Mouse (Mus musculus) macrophage (primary cell): ENCODE results near the gene Mad1l1. TPM values are rescaled to one million over a fixed set of nuclear protein-coding genes. Genes with fewer than 3 reads are reported as not detected.

Experiments
- H3K27ac ChIP-seq: fragments of 350-480 bp; formaldehyde crosslinking; 2 replicates; pipeline ENCODE4 v1.9.0; 2021
- H3K36me3 ChIP-seq: fragments of 350-480 bp; formaldehyde crosslinking; 2 replicates; pipeline ENCODE4 v1.9.0; 2021; ENCODE audit errors: inconsistent target
- H3K4me3 ChIP-seq: fragments of 350-480 bp; formaldehyde crosslinking; 2 replicates; pipeline ENCODE4 v1.9.0; 2021; ENCODE audit errors: inconsistent target
- H3K79me2 ChIP-seq: fragments of 350-480 bp; formaldehyde crosslinking; 2 replicates; pipeline ENCODE4 v1.9.0; 2021; ENCODE audit errors: inconsistent target
- WGBS: methylation state at CpG from one replicate; pipeline ENCODE4 v1.1.7; 2026; ENCODE audit warnings: inconsistent platforms; ENCODE audit not compliant: missing documents; 5-methylcytosine and 5-hydroxymethylcytosine counted together
- polyA plus RNA-seq: library from polyadenylated mRNA; stranded (reverse); fragments of 250-400 nt; gene quantifications from 3 replicates; pipeline ENCODE4 v1.2.4, GENCODE M21; 2018; ENCODE audit warnings: inconsistent platforms

The Mad1l1 gene
- polyA plus RNA-seq, 1 experiment from 2014 or later = 15.3 TPM

DNA sequence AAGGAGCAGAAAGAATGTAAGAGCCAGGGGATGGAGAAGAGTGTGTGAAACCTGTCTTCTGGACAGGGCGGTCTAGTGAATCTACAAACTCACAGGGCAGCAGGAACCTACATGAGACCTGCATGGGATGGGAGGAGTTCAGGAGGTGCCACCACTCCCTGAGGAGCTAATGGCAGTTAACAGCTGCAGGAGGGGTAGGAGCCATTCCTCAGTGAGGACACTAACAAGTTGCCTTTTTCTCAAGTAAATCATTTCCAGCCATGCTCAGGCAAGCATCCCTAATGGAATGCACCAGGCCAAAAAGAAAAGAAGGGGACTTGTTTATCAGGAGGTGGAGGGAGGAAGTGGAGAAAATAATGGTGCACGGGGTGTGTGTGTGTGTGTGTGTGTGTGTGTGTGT is 95.5 kb downstream of the Mad1l1 start:
- Histone ChIP-seq H3K79me2 (no peaks in the 10 kb centered on the region), H3K36me3 (no peaks in the 10 kb centered on the region), H3K27ac (no peak overlapping the region), H3K4me3 (no peak overlapping the region)
- 100% methylated on average over 1 of the region's 2 CpGs for WGBS

- Histone ChIP-seq H3K79me2 (no peaks in the 10 kb centered on the region), H3K4me3 (no peak overlapping the region), H3K36me3 (no peaks in the 10 kb centered on the region), H3K27ac (no peak overlapping the region; the same call in 1 of the 2 replicates)
- 16% methylated on average over 2 of the region's 2 CpGs for WGBS
Measured at GRCm38 (mm10) chr5:140225103-140225502, 96.2 kb downstream of the Mad1l1 start.

- 95% methylated on average over 18 of the region's 20 CpGs for WGBS
- H3K36me3 ChIP-seq = no peaks in the 10 kb centered on the region
- no peaks in the 10 kb centered on the region for H3K79me2 ChIP-seq
- H3K27ac ChIP-seq = no peak overlapping the region
- no peak overlapping the region for H3K4me3 ChIP-seq
Measured at GRCm38 (mm10) chr5:140223070-140224053, 98.0 kb downstream of the Mad1l1 start.

DNA sequence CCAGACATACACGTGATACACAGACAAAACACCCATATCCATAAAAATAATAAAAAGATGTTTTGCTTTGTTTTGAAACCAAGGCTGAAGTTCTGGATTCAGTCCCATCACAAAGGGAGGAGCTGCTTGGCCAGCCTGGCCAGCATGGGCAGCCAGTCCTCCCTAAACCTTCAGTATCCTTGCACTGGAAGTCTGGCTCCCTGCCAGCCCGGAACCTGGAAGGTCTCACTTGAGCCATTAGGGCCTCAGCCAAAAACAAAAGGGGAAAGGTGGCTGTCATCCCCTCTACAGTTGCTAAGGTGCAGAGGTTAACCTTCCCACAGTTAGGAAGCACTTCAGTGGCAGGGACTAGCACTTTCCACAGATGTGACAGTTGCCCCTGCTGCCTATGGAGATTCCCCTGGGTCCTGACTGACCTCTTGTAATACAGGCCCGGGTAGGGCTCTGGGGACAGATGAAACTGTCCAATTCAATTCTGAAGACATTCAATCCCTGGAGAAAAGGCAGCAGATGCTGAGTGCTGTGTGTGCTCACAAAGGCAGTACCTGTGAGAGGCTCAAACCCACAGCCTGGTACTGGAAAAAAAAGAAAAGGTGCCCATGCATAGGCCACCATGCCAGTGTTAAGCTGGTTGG is 100.2 kb downstream of the Mad1l1 start:
- H3K36me3 ChIP-seq = no peaks in the 10 kb centered on the region
- no peak overlapping the region for H3K27ac ChIP-seq
- H3K79me2 ChIP-seq = no peaks in the 10 kb centered on the region
- no peak overlapping the region for H3K4me3 ChIP-seq
- WGBS = 95% methylated on average over 3 of the region's 3 CpGs

- WGBS = 73% methylated on average over 1 of the region's 1 CpGs
- no peaks in the 10 kb centered on the region for H3K79me2 ChIP-seq
- no peaks in the 10 kb centered on the region for H3K36me3 ChIP-seq
- no peak overlapping the region for H3K4me3 ChIP-seq
- no peak overlapping the region for H3K27ac ChIP-seq
Measured at GRCm38 (mm10) chr5:140219252-140219651, 102.1 kb downstream of the Mad1l1 start.

DNA sequence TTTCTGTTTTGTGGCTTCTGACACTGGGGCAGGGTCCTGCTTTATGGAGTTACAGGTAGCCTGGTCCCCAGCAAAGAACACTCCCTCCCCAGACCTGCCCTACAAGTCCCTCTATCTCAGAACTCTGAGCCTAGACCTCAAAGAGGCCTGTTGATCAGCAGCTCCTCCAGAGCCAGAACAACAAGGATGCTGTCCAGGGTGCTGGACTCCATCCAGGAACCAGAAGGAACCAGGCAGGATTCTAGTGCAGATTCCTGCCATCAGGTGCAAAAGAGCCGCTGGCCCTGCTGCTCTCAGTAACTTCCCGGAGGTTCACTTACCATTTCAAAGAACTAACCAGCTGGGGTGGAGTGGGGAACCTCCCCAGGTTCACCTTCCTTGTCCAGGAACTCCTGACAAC is 103.5 kb downstream of the Mad1l1 start:
- WGBS = 100% methylated on average over 2 of the region's 2 CpGs
- Histone ChIP-seq H3K79me2 (no peaks in the 10 kb centered on the region), H3K36me3 (no peaks in the 10 kb centered on the region), H3K4me3 (no peak overlapping the region), H3K27ac (no peak overlapping the region)

DNA sequence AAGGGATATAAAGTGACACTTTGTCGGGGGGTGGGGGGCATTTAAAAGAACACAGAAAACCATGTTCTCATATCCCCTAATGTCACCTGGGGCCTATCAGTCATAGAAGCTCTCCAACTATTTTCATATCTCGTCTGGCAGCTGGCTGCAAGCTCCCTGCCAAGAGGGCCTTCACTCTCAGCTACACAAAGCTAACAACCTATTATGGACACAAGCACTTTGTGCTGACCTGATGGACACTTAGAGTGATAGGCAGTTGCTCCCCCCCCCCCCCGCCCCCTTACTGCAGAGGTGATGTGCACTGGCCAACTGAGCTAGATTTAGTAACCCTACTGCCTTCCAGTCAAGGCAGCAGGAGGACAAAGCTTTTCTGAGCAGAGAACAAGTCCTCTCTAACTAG is 104.3 kb downstream of the Mad1l1 start:
- 100% methylated on average over 3 of the region's 3 CpGs for WGBS
- no peaks in the 10 kb centered on the region for H3K79me2 ChIP-seq
- H3K4me3 ChIP-seq = no peak overlapping the region
- H3K36me3 ChIP-seq = no peaks in the 10 kb centered on the region
- no peak overlapping the region for H3K27ac ChIP-seq

- Histone ChIP-seq H3K79me2 (no peaks in the 10 kb centered on the region), H3K36me3 (no peaks in the 10 kb centered on the region), H3K27ac (no peak overlapping the region), H3K4me3 (no peak overlapping the region)
- WGBS = 82% methylated on average over 4 of the region's 4 CpGs
Measured at GRCm38 (mm10) chr5:140215471-140216087, 105.8 kb downstream of the Mad1l1 start.

GRCm38 (mm10) chr5:140213001-140213400 is 108.4 kb downstream of the Mad1l1 start:
- WGBS = 96% methylated on average over 4 of the region's 4 CpGs

DNA sequence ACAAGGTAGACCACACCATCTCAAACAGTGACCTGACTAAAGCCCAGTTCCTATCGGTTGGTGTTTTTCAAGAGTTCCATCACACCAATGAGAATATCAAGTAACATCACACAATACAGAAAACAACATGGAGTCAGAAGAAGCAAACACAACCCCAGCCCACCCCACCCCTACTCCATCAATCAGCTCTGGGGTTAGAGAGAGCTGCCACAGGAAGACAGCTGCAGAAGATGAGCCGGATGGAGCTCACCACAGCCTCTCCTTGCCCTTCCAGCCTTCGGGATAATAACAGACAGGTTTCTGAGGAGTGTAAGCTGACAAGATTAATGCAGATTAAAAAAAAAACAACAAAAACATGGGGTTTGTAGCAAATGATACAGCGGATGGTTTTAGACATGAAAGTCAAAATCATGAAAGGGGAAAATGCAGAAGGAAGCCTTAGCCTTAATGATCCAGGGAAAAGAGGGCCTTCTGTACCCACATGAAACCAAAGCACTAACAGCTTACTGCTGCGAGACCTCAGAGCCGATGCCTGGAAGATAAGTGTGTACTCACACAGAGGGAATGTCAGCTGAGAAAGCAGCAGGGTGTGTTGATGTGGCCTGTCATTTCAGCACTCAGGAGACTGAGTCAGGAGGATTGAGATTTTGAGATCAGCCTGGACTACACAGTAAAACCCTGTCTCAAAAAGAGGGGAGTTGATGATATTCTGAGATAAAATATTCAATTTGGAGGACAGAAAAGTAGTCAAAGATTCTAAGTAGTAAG is 110.8 kb downstream of the Mad1l1 start:
- no peak overlapping the region for H3K27ac ChIP-seq
- no peaks in the 10 kb centered on the region for H3K36me3 ChIP-seq
- H3K4me3 ChIP-seq = no peak overlapping the region
- WGBS = 79% methylated on average over 6 of the region's 6 CpGs
- no peaks in the 10 kb centered on the region for H3K79me2 ChIP-seq

More at GRCm38 (mm10) chr5:140213001-140213400, 108.4 kb downstream of the Mad1l1 start:
- Histone ChIP-seq H3K27ac (no peak overlapping the region), H3K4me3 (no peak overlapping the region), H3K79me2 (no peaks in the 10 kb centered on the region), H3K36me3 (no peaks in the 10 kb centered on the region)

DNA sequence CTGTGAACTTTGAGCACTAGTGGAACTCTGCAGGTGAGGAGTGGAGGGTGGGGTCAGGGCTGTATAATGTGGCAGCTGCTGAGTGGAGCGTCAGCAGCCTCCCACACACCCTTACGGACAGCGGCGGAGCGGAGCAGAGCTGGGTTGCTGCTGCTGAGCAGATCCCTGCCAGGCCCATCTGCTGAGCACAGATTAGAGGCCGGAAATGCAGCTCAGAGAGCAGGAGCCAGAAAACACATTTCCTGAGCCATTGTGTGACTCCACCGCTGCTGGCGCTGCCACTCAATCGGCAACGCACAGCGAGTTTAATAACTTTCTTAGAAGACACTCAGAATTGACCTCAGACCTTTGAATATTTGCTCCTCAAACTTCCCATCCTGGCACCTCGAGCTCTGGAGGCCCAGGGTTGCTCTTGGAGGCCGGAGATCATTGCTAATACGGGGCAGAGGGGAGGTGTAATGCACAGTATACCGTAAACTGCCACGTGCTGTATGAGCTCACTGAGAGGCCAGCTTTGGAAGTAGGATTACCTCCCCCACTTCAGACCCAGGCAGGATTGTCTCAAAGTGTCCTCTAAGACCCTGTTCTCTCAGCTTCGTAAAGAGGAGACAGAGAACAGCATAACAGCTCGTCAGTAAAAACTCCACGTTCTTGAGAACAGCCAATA is 112.5 kb downstream of the Mad1l1 start:
- Histone ChIP-seq H3K36me3 (no peaks in the 10 kb centered on the region), H3K27ac (0 out of 2 replicates have a peak overlapping the region, but pooled peaks have one; percentile 8), H3K79me2 (no peaks in the 10 kb centered on the region), H3K4me3 (no peak overlapping the region)
- WGBS = 38% methylated on average over 19 of the region's 19 CpGs

DNA sequence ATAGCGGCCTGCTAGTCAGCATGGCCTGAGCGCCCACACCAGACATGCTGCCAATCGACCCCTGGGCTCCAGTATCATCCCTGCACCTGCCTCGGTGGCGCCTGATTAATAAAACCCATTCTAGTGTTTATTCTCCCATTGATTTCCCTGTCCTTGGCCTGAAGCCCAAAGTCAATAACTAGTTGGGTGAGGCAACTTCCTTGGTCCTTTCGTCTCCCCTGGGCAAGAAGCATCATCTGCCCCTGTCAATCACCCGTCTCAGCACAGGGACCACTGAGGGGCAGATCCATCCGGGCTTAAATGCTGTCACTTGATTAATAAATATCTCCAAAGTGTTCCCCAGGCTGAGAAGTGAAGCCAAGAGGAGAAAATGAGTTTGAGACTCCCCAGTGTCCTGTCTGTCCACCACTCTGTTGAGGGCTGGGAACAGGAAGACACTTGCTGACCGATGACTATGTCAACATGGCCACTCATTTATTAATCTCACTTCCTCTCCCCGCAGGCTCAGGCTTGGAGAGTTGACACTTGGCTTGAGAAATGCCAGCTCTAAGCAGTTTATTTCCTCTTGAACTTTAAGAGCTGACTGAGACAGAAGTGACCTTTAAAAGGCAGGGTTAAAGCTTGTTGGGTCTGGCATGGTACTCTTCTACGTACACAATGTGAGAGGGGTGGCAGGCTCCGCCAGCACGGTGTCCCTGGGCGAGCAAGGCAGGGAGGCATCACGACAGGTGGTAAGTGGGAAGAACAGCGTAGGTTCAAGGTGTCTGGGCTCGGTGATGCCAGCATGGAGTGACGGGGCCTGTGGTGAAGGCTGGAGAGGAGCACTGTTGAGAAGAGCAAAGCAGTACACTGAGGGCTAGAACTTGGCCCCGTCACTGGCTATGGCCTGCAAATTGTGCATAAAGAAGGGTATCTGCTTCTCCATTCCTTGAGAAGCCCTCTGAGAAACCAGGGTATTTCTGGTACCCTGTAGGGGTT is 114.3 kb downstream of the Mad1l1 start:
- WGBS = 73% methylated on average over 19 of the region's 19 CpGs
- H3K36me3 ChIP-seq = no peaks in the 10 kb centered on the region
- H3K4me3 ChIP-seq = no peak overlapping the region
- peak overlapping the region; percentile 62 for H3K27ac ChIP-seq
- H3K79me2 ChIP-seq = no peaks in the 10 kb centered on the region

DNA sequence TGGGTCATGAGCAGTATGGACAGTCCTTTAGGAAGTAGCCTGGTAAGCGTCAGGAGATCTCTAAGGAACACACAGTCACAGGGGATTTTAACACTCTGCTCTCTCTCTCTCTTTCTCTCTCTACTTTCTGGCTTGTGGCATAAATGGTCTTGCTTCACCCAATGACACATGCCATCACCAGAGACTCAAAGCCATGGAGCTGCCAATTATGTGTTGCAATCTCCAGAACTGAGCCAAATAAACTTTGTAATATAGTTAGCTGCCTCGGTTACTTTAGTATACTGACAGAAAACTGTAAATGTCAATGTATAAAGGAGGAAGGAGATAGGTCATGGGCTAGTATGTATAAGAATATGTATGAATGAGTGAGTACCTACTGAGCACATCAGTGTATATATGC is 115.4 kb downstream of the Mad1l1 start:
- H3K27ac ChIP-seq = peak overlapping the region; percentile 62
- H3K36me3 ChIP-seq = no peaks in the 10 kb centered on the region
- H3K79me2 ChIP-seq = no peaks in the 10 kb centered on the region
- 34% methylated on average over 2 of the region's 2 CpGs for WGBS
- no peak overlapping the region for H3K4me3 ChIP-seq
